Mouse (Mus musculus) G1E (cell line): ENCODE measurements around the gene Foxd2. TPM values are rescaled to one million over a fixed set of nuclear protein-coding genes. Genes with fewer than 3 reads are reported as not detected.

Source experiments
- ATAC-seq: 2 replicates; pipeline ENCODE4 v1.8.0; 2016; ENCODE audit warnings: mild to moderate bottlenecking; ENCODE audit not compliant: insufficient number of reproducible peaks, poor library complexity, low FRiP score, severe bottlenecking; ENCODE audit errors: extremely low read depth
- DNase-seq: peaks from one replicate; pipeline ENCODE4 v3.0.0; 2012; ENCODE audit warnings: low spot score
- H3K27me3 ChIP-seq: 2 replicates; pipeline ENCODE4 v1.6.1; 2012; ENCODE audit warnings: mild to moderate bottlenecking, low read length, inconsistent platforms; ENCODE audit not compliant: insufficient read depth
- H3K36me3 ChIP-seq: replicated peaks from 2 replicates; pipeline ENCODE3; 2012; ENCODE audit warnings: mild to moderate bottlenecking, inconsistent platforms
- H3K4me1 ChIP-seq: 2 replicates; pipeline ENCODE4 v1.6.1; 2012; ENCODE audit warnings: low read depth, low read length, inconsistent platforms, mixed read lengths; ENCODE audit not compliant: insufficient read depth
- H3K4me3 ChIP-seq: 2 replicates; pipeline ENCODE4 v1.5.1; 2012; ENCODE audit warnings: low read depth, mild to moderate bottlenecking, inconsistent platforms, low read length, moderate library complexity, mixed read lengths
- H3K9me3 ChIP-seq: replicated peaks from 2 replicates; pipeline ENCODE4 v1.6.1; 2012; ENCODE audit warnings: inconsistent platforms
- CTCF ChIP-seq: IDR thresholded peaks from 2 replicates; pipeline ENCODE4 v1.5.1; 2012; ENCODE audit warnings: low read depth, low read length, inconsistent platforms, mixed read lengths
- GATA1 ChIP-seq: IDR thresholded peaks from 2 replicates; pipeline ENCODE4 v1.6.1; 2012; ENCODE audit warnings: borderline replicate concordance, low read length, inconsistent platforms, mixed read lengths
- GATA2 ChIP-seq: IDR thresholded peaks from 2 replicates; pipeline ENCODE4 v1.6.1; 2012; ENCODE audit warnings: low read depth, low read length, inconsistent platforms, borderline replicate concordance
- POLR2AphosphoS5 ChIP-seq: IDR thresholded peaks from 2 replicates; pipeline ENCODE4 v1.6.1; 2012; ENCODE audit warnings: low read depth, low read length, inconsistent platforms; ENCODE audit not compliant: insufficient replicate concordance
- TAL1 ChIP-seq: conservative IDR thresholded peaks from 2 replicates; pipeline ENCODE4 v1.6.1; 2012; ENCODE audit warnings: low read depth, low read length, inconsistent platforms, mixed read lengths
- polyA plus RNA-seq: library from polyadenylated mRNA; stranded (reverse); fragments of >175 nt; gene quantifications from 2 replicates; pipeline ENCODE4 v1.2.3, GENCODE M21; 2012
- total RNA-seq, 2 experiments: library from RNA; stranded (forward) in 1 of 2; stranded (reverse) in 1 of 2; fragments of 200-1000 nt in 1 of 2; fragments of >200 nt in 1 of 2; fragmentation: Nextera tagmentation in 1 of 2; gene quantifications; 2 replicates each; pipeline ENCODE4 v1.2.3; 2014 to 2017

Gene Foxd2
- total and polyA plus RNA-seq, 3 experiments: 0.38 to 2.1 (median 0.60) TPM

DNA sequence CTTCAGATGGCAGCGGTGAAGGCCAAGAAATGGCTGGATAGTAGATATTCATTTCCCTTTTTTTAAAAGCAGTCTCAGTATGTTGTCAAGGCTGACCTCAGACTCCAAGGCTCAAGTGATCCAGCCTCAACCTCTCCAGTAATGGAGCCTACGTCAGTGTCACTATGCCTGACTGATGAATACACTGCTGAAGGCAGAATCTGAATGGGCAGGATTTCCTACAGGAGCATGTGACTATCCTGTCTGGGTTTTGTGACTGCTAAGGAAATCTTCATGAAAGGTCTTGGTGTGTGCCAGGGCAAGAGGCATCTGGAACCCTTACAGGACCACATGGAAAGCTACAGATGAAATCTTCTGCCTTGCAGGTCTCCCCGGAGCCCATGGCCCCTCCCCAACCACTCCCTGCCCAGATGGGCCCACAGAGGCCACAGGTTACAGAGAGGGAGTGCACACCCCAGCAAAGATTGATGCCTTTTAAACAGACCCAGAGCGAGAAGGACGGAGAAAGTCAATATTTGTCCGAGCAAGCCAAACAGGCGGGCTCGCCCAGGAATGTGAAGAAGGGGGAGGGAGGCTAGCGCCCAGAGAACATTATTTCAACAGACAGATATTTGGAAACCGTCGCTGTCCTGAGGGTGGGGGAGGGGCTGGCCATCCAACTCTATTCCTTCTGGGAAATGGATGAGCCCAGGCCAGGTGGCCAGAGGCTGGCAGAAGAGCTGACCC is 38.7 kb downstream of the Foxd2 start:
- H3K9me3 ChIP-seq: 0 out of 2 replicates have a peak, but pooled peaks cover 3% of the 10 kb centered on the region
- TF ChIP-seq GATA2 (no peak), CTCF (no peak), POLR2AphosphoS5 (no peak), TAL1 (no peak), GATA1 (no peak)
- no peaks in the 10 kb centered on the region; the same call in 1 of the 2 replicates for H3K27me3 ChIP-seq
- no peaks in the 10 kb centered on the region for H3K4me1 ChIP-seq
- H3K4me3 ChIP-seq: no peak overlapping the region
- no peaks in the 10 kb centered on the region for H3K36me3 ChIP-seq
- ATAC-seq (no peak), DNase-seq (no peak)

DNA sequence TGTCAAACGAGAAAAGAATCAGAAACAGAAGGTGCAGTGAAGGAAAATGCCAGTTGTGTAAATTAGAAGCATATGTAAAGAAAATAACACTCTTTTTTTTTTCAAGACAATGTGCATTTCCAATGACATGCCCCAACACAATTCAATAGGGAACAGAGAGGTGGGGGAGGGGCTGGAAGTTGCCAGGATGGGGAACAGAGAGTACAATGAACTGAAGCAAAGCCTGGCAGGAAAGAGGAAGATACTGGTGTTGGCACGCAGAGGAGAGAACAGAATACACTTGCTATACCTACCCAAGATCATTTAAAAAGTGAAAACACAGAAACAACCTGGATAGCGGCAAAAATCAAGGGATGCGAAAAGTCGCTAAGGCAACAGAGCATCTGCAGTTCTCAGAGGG is 45.5 kb downstream of the Foxd2 start:
- no peak for TF ChIP-seq CTCF
- TF ChIP-seq GATA1: no peak
- TF ChIP-seq POLR2AphosphoS5: no peak
- no peak for TF ChIP-seq TAL1
- no peak for TF ChIP-seq GATA2
- no peak overlapping the region for H3K4me3 ChIP-seq
- 0 out of 2 replicates have a peak, but pooled peaks cover 3% of the 10 kb centered on the region for H3K9me3 ChIP-seq
- ATAC-seq (no peak), DNase-seq (no peak)
- H3K36me3 ChIP-seq: no peaks in the 10 kb centered on the region
- H3K4me1 ChIP-seq: no peaks in the 10 kb centered on the region
- H3K27me3 ChIP-seq: no peaks in the 10 kb centered on the region; the same call in 1 of the 2 replicates

DNA sequence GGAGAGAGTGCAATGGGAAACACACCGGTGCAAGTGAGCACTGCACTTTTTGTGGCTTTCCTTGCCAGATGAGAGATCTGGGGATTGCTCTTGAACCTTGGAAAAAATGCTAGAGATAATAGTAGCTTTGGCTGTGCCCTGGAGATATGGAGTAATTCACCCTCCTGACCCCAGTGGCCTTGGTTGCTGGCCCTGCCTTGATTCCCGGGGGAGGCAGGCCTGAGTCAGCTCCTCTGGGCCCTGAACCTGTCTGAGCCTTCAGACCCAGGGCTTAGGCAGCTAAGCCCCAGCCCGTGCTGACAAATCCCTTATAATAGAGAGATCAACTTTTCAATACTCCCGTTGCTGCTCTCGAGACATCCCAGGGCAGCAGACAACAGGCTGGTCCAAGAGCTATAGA is 50.2 kb downstream of the Foxd2 start:
- TF ChIP-seq GATA2 (no peak), TAL1 (no peak), CTCF (no peak), GATA1 (no peak), POLR2AphosphoS5 (no peak)
- ATAC-seq: no peak
- H3K9me3 ChIP-seq: no peaks in the 10 kb centered on the region
- DNase-seq: no peak
- H3K36me3 ChIP-seq: no peaks in the 10 kb centered on the region
- H3K4me1 ChIP-seq: no peaks in the 10 kb centered on the region
- H3K27me3 ChIP-seq: no peaks in the 10 kb centered on the region
- H3K4me3 ChIP-seq: no peak overlapping the region

Other genes with a start within 250 kb of the Foxd2 start
- not detected in 2 replicates for gene Gm12830, start 87.2 kb downstream of the Foxd2 start, total RNA-seq (2014; fragmentation: Nextera tagmentation)
- 0.05 and 0.06 TPM in 2 replicates for gene Gm12830, start 87.2 kb downstream of the Foxd2 start, total RNA-seq (2017)
- gene Gm12830, start 87.2 kb downstream of the Foxd2 start, polyA plus RNA-seq: not detected in 2 replicates
- gene Foxe3, start 17.1 kb upstream of the Foxd2 start, total RNA-seq (2014; fragmentation: Nextera tagmentation): not detected in 2 replicates
- not detected in 2 replicates for gene Foxe3, start 17.1 kb upstream of the Foxd2 start, total RNA-seq (2017)
- gene Foxe3, start 17.1 kb upstream of the Foxd2 start, polyA plus RNA-seq: not detected in 2 replicates
- 27.8 and 47.3 TPM in 2 replicates for gene Cmpk1, start 78.4 kb upstream of the Foxd2 start, total RNA-seq (2014; fragmentation: Nextera tagmentation)
- 104 and 132 TPM in 2 replicates for gene Cmpk1, start 78.4 kb upstream of the Foxd2 start, total RNA-seq (2017)
- gene Cmpk1, start 78.4 kb upstream of the Foxd2 start, polyA plus RNA-seq: 39.9 TPM in 2 replicates
- gene Stil, start 91.3 kb upstream of the Foxd2 start, total RNA-seq (2014; fragmentation: Nextera tagmentation): 93.1 and 94.3 TPM in 2 replicates
- 19.9 and 26.0 TPM in 2 replicates for gene Stil, start 91.3 kb upstream of the Foxd2 start, total RNA-seq (2017)
- 2.8 and 4.0 TPM in 2 replicates for gene Stil, start 91.3 kb upstream of the Foxd2 start, polyA plus RNA-seq
- gene Tal1, start 147.6 kb upstream of the Foxd2 start, total RNA-seq (2014; fragmentation: Nextera tagmentation): 155 and 174 TPM in 2 replicates
- 155 and 166 TPM in 2 replicates for gene Tal1, start 147.6 kb upstream of the Foxd2 start, total RNA-seq (2017)
- 239 and 262 TPM in 2 replicates for gene Tal1, start 147.6 kb upstream of the Foxd2 start, polyA plus RNA-seq
- 2.4 and 3.0 TPM in 2 replicates for gene Pdzk1ip1, start 179.8 kb upstream of the Foxd2 start, total RNA-seq (2014; fragmentation: Nextera tagmentation)
- 19.8 and 23.1 TPM in 2 replicates for gene Pdzk1ip1, start 179.8 kb upstream of the Foxd2 start, total RNA-seq (2017)
- gene Pdzk1ip1, start 179.8 kb upstream of the Foxd2 start, polyA plus RNA-seq: 0.21 TPM in 1 of 2 replicates, not detected in the other
- 0.15 TPM in 1 of 2 replicates, not detected in the other for gene Cyp4x1, start 225.4 kb upstream of the Foxd2 start, total RNA-seq (2014; fragmentation: Nextera tagmentation)
- 0.05 TPM in 1 of 2 replicates, not detected in the other for gene Cyp4x1, start 225.4 kb upstream of the Foxd2 start, total RNA-seq (2017)
- gene Cyp4x1, start 225.4 kb upstream of the Foxd2 start, polyA plus RNA-seq: not detected in 2 replicates